Mouse (Mus musculus): Measurements from ENCODE around the gene Trim50. TPM values are rescaled to one million over a fixed set of nuclear protein-coding genes. Genes with fewer than 3 reads are reported as not detected.

Gene Trim50
- polyA plus RNA-seq, 1 experiment from 2014 or later, result not detected

DNA sequence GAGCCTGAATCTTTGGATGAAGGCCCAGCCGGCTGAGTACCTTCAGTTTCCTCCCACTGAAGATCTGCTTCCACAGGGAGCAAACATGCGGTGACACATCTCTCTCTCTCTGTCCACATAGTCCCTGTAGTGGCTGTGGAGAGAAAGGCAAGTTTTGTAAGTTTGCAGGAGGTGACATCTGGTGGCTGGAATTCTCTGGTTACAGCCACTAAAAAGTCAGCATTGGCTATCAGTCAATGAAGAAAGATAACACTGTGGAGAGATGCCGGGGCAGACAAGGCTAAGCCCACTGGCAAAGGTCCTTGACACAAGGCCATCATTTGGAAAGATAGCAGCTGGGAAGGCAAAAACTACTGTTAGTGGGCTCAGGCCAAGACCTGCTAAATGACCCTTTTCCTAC, 15.5 kb upstream of the Trim50 start:
- Histone ChIP-seq H3K4me3 (ENCODE audit: low read length) (no peak overlapping the region), H3K9me3 (ENCODE audit: control insufficient read depth, low read length) (no peaks in the 10 kb centered on the region), H3K4me2 (ENCODE audit: low read length) (no peak overlapping the region), H3K27me3 (replicated peaks; ENCODE audit: control insufficient read depth, insufficient read depth, low read length) (no peaks in the 10 kb centered on the region), H3K9ac (ENCODE audit: low read depth, low read length) (no peak overlapping the region), H3K36me3 (ENCODE audit: control insufficient read depth, insufficient read depth, low read length) (no peaks in the 10 kb centered on the region), H3K27ac (ENCODE audit: low read depth, low read length) (no peak overlapping the region), H3K4me1 (ENCODE audit: control insufficient read depth, insufficient read depth, low read depth, low read length) (no peaks in the 10 kb centered on the region)
- 75% methylated on average over 3 of the region's 3 CpGs for whole genome bisulfite sequencing
- ATAC-seq, result no peak

DNA sequence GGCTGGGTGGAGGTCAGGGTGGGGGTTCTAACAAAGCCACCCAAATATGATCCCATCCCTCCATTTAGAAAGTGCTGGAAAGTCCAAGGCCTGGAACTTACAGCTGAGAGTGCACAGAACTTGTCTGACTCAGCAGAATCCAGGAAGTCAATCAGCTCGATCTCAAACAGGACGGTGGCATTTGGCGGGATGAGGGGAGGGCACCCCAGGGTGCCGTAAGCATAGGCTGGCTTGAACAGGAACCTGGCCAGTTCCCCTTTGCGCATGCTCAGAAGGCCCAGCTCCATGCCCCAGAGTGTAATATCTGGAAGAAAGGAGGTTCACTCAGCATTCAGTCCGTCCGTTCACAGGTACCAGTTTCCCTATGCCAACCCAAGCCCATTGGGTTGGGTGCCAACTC, 7.1 kb upstream of the Trim50 start:
- Histone ChIP-seq H3K27me3 (replicated peaks; ENCODE audit: control insufficient read depth, insufficient read depth, low read length) (no peaks in the 10 kb centered on the region), H3K4me3 (ENCODE audit: low read length) (no peak overlapping the region), H3K9ac (ENCODE audit: low read depth, low read length) (no peak overlapping the region), H3K27ac (ENCODE audit: low read depth, low read length) (no peak overlapping the region), H3K4me1 (ENCODE audit: control insufficient read depth, insufficient read depth, low read depth, low read length) (no peaks in the 10 kb centered on the region), H3K9me3 (ENCODE audit: control insufficient read depth, low read length) (peaks cover 8% of the 10 kb centered on the region), H3K36me3 (ENCODE audit: control insufficient read depth, insufficient read depth, low read length) (no peaks in the 10 kb centered on the region), H3K4me2 (ENCODE audit: low read length) (no peak overlapping the region)
- WGBS, result 72% methylated on average over 7 of the region's 7 CpGs
- no peak for ATAC-seq

- WGBS, result 33% methylated on average over 1 of the region's 1 CpGs
- Histone ChIP-seq H3K27me3 (replicated peaks; ENCODE audit: control insufficient read depth, insufficient read depth, low read length) (no peaks in the 10 kb centered on the region), H3K9me3 (ENCODE audit: control insufficient read depth, low read length) (peaks cover 8% of the 10 kb centered on the region), H3K36me3 (ENCODE audit: control insufficient read depth, insufficient read depth, low read length) (no peaks in the 10 kb centered on the region), H3K4me2 (ENCODE audit: low read length) (no peak overlapping the region), H3K27ac (ENCODE audit: low read depth, low read length) (no peak overlapping the region), H3K9ac (ENCODE audit: low read depth, low read length) (no peak overlapping the region), H3K4me3 (ENCODE audit: low read length) (no peak overlapping the region), H3K4me1 (ENCODE audit: control insufficient read depth, insufficient read depth, low read depth, low read length) (no peaks in the 10 kb centered on the region)
- no peak for ATAC-seq
These were observed 6.7 kb upstream of the Trim50 start for GRCm38 (mm10) chr5:135346430-135346829.

GRCm38 (mm10) chr5:135347511-135348011, 5.5 kb upstream of the Trim50 start:
- Histone ChIP-seq H3K4me1 (ENCODE audit: control insufficient read depth, insufficient read depth, low read depth, low read length) (no peaks in the 10 kb centered on the region), H3K27me3 (replicated peaks; ENCODE audit: control insufficient read depth, insufficient read depth, low read length) (no peaks in the 10 kb centered on the region), H3K36me3 (ENCODE audit: control insufficient read depth, insufficient read depth, low read length) (no peaks in the 10 kb centered on the region), H3K4me3 (ENCODE audit: low read length) (no peak overlapping the region), H3K4me2 (ENCODE audit: low read length) (no peak overlapping the region), H3K9me3 (ENCODE audit: control insufficient read depth, low read length) (peaks cover 8% of the 10 kb centered on the region), H3K27ac (ENCODE audit: low read depth, low read length) (no peak overlapping the region), H3K9ac (ENCODE audit: low read depth, low read length) (no peak overlapping the region)
- WGBS, result 73% methylated on average over 4 of the region's 4 CpGs
- no peak for ATAC-seq

GRCm38 (mm10) chr5:135349862-135350261, 3.2 kb upstream of the Trim50 start, which contains the start of gene Fkbp6:
TSS of gene Fkbp6 (minus strand) at chr5:135350044.
- H3K9me3 ChIP-seq (ENCODE audit: control insufficient read depth, low read length), result peaks cover 8% of the 10 kb centered on the region
- H3K27ac ChIP-seq (ENCODE audit: low read depth, low read length), result no peak within 1 kb of the TSS
- H3K4me3 ChIP-seq (ENCODE audit: low read length), result no peak within 1 kb of the TSS
- no peaks in the 10 kb centered on the region for H3K4me1 ChIP-seq (ENCODE audit: control insufficient read depth, insufficient read depth, low read depth, low read length)
- ATAC-seq, result no peak
- H3K4me2 ChIP-seq (ENCODE audit: low read length), result no peak within 1 kb of the TSS
- WGBS, result 88% methylated on average over 35 of the region's 35 CpGs
- H3K27me3 ChIP-seq (replicated peaks; ENCODE audit: control insufficient read depth, insufficient read depth, low read length), result no peaks in the 10 kb centered on the region
- no peaks in the 10 kb centered on the region for H3K36me3 ChIP-seq (ENCODE audit: control insufficient read depth, insufficient read depth, low read length)
- H3K9ac ChIP-seq (ENCODE audit: low read depth, low read length), result no peak within 1 kb of the TSS

GRCm38 (mm10) chr5:135351606-135352005, 1.5 kb upstream of the Trim50 start:
- H3K36me3 ChIP-seq (ENCODE audit: control insufficient read depth, insufficient read depth, low read length), result no peaks in the 10 kb centered on the region
- H3K9me3 ChIP-seq (ENCODE audit: control insufficient read depth, low read length), result peaks cover 8% of the 10 kb centered on the region
- no peak overlapping the region for H3K4me3 ChIP-seq (ENCODE audit: low read length)
- no peak overlapping the region for H3K9ac ChIP-seq (ENCODE audit: low read depth, low read length)
- H3K27me3 ChIP-seq (replicated peaks; ENCODE audit: control insufficient read depth, insufficient read depth, low read length), result no peaks in the 10 kb centered on the region
- no peaks in the 10 kb centered on the region for H3K4me1 ChIP-seq (ENCODE audit: control insufficient read depth, insufficient read depth, low read depth, low read length)
- H3K4me2 ChIP-seq (ENCODE audit: low read length), result no peak overlapping the region
- ATAC-seq, result no peak
- WGBS, result 86% methylated on average over 13 of the region's 13 CpGs
- no peak overlapping the region for H3K27ac ChIP-seq (ENCODE audit: low read depth, low read length)

DNA sequence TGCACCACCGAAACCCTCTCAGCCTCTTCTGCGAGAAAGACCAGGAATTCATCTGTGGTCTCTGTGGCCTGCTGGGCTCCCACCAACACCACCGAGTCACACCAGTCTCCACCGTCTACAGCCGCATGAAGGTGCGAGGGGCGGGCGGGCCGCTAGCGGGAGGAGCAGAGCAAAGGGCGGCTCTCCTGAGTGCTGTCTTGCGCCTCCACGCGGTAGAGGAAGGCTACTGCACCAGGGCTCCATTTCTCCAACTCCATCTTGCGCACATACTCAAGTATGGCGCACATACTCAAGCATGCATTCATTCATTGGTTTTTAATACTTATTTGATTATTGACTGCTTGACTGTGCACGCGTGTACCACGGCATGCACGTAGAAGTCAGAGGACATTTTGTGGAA, 469 bp downstream of the Trim50 start:
- Histone ChIP-seq H3K9me3 (ENCODE audit: control insufficient read depth, low read length) (peaks cover 11% of the 10 kb centered on the region), H3K4me1 (ENCODE audit: control insufficient read depth, insufficient read depth, low read depth, low read length) (no peaks in the 10 kb centered on the region), H3K27me3 (replicated peaks; ENCODE audit: control insufficient read depth, insufficient read depth, low read length) (no peaks in the 10 kb centered on the region), H3K9ac (ENCODE audit: low read depth, low read length) (no peak overlapping the region), H3K4me3 (ENCODE audit: low read length) (no peak overlapping the region), H3K4me2 (ENCODE audit: low read length) (no peak overlapping the region), H3K27ac (ENCODE audit: low read depth, low read length) (no peak overlapping the region), H3K36me3 (ENCODE audit: control insufficient read depth, insufficient read depth, low read length) (no peaks in the 10 kb centered on the region)
- WGBS, result 22% methylated on average over 20 of the region's 20 CpGs
- ATAC-seq, result no peak

DNA sequence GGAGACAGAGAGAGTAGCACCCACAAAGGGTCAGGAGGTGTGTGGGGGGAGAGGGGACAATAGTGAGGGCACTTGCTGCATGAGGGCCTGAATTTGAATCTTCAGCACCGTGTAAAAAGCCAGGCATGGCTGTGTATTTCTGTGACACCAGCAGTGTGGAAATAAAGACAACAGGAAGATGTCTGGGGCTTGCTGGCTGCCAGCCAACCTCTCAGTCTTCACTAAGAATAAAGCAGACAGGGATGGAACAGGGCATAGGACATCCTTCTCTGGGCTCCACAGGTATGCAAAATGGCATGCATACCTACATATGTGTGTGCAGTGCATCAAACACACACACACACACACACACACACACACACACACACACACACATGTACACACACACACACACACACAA, 3.0 kb downstream of the Trim50 start:
- 32% methylated on average over 1 of the region's 1 CpGs for WGBS
- no peak for ATAC-seq
- Histone ChIP-seq H3K9me3 (ENCODE audit: control insufficient read depth, low read length) (peaks cover 3% of the 10 kb centered on the region; the same call in 1 of the 2 replicates), H3K4me3 (ENCODE audit: low read length) (no peak overlapping the region), H3K27ac (ENCODE audit: low read depth, low read length) (no peak overlapping the region), H3K27me3 (replicated peaks; ENCODE audit: control insufficient read depth, insufficient read depth, low read length) (no peaks in the 10 kb centered on the region), H3K9ac (ENCODE audit: low read depth, low read length) (no peak overlapping the region), H3K36me3 (ENCODE audit: control insufficient read depth, insufficient read depth, low read length) (no peaks in the 10 kb centered on the region), H3K4me2 (ENCODE audit: low read length) (no peak overlapping the region), H3K4me1 (ENCODE audit: control insufficient read depth, insufficient read depth, low read depth, low read length) (no peaks in the 10 kb centered on the region)

GRCm38 (mm10) chr5:135357556-135357955, 4.5 kb downstream of the Trim50 start:
- H3K4me2 ChIP-seq (ENCODE audit: low read length), result no peak overlapping the region
- peaks cover 3% of the 10 kb centered on the region; the same call in 1 of the 2 replicates for H3K9me3 ChIP-seq (ENCODE audit: control insufficient read depth, low read length)
- H3K27ac ChIP-seq (ENCODE audit: low read depth, low read length), result no peak overlapping the region
- H3K4me3 ChIP-seq (ENCODE audit: low read length), result no peak overlapping the region
- 90% methylated on average over 2 of the region's 2 CpGs for WGBS
- no peaks in the 10 kb centered on the region for H3K36me3 ChIP-seq (ENCODE audit: control insufficient read depth, insufficient read depth, low read length)
- ATAC-seq, result no peak
- no peaks in the 10 kb centered on the region for H3K4me1 ChIP-seq (ENCODE audit: control insufficient read depth, insufficient read depth, low read depth, low read length)
- H3K9ac ChIP-seq (ENCODE audit: low read depth, low read length), result no peak overlapping the region
- H3K27me3 ChIP-seq (replicated peaks; ENCODE audit: control insufficient read depth, insufficient read depth, low read length), result no peaks in the 10 kb centered on the region

- Histone ChIP-seq H3K9me3 (ENCODE audit: control insufficient read depth, low read length) (peaks cover 3% of the 10 kb centered on the region; the same call in 1 of the 2 replicates), H3K9ac (ENCODE audit: low read depth, low read length) (no peak overlapping the region), H3K27ac (ENCODE audit: low read depth, low read length) (no peak overlapping the region), H3K4me2 (ENCODE audit: low read length) (no peak overlapping the region), H3K4me1 (ENCODE audit: control insufficient read depth, insufficient read depth, low read depth, low read length) (no peaks in the 10 kb centered on the region), H3K27me3 (replicated peaks; ENCODE audit: control insufficient read depth, insufficient read depth, low read length) (no peaks in the 10 kb centered on the region), H3K4me3 (ENCODE audit: low read length) (no peak overlapping the region), H3K36me3 (ENCODE audit: control insufficient read depth, insufficient read depth, low read length) (no peaks in the 10 kb centered on the region)
- ATAC-seq, result no peak
- 91% methylated on average over 2 of the region's 2 CpGs for WGBS
These were observed 6.7 kb downstream of the Trim50 start for GRCm38 (mm10) chr5:135359772-135360171.

Measured in hindbrain, embryonic 16.5 days (tissue).